Mouse (Mus musculus) hindbrain, embryonic 16.5 days (tissue): ENCODE results near the gene H2-Q6. TPM values are rescaled to one million over a fixed set of nuclear protein-coding genes. Genes with fewer than 3 reads are reported as not detected.
"Not testable (repeated sequence)": the region's sequence is repeated elsewhere in the genome, so short reads cannot be mapped to it uniquely, and the experiment has no call there.

ENCODE experiments used
- ATAC-seq: fragments of 200-750 bp; cut with Nextera tagmentation; 2 replicates; pipeline ENCODE4 v1.8.0; 2017; ENCODE audit warnings: moderate TSS enrichment, moderate library complexity
- H3K27ac ChIP-seq: fragments of 300-500 bp; sonication (generic); 2 replicates; pipeline ENCODE4 v1.5.1; 2014; ENCODE audit warnings: low read depth, mild to moderate bottlenecking, control low read depth, low read length, moderate library complexity
- H3K27me3 ChIP-seq: fragments of 300-500 bp; sonication (generic); replicated peaks from 2 replicates; pipeline ENCODE4 v1.6.1; 2014; ENCODE audit warnings: low read length; ENCODE audit not compliant: control insufficient read depth, insufficient read depth
- H3K36me3 ChIP-seq: fragments of 300-500 bp; sonication (generic); 2 replicates; pipeline ENCODE4 v1.6.1; 2014; ENCODE audit warnings: mild to moderate bottlenecking, low read length, moderate library complexity, mixed read lengths; ENCODE audit not compliant: control insufficient read depth, insufficient read depth
- H3K4me1 ChIP-seq: fragments of 300-500 bp; sonication (generic); 2 replicates; pipeline ENCODE4 v1.6.1; 2014; ENCODE audit warnings: low read depth, low read length; ENCODE audit not compliant: control insufficient read depth, insufficient read depth
- H3K4me2 ChIP-seq: fragments of 300-500 bp; sonication (generic); 2 replicates; pipeline ENCODE4 v1.6.1; 2014; ENCODE audit warnings: mild to moderate bottlenecking, low read length, control low read depth, moderate library complexity
- H3K4me3 ChIP-seq: fragments of 300-500 bp; sonication (generic); 2 replicates; pipeline ENCODE4 v1.5.1; 2014; ENCODE audit warnings: mild to moderate bottlenecking, low read length, control low read depth, moderate library complexity
- H3K9ac ChIP-seq: fragments of 300-500 bp; sonication (generic); 2 replicates; pipeline ENCODE4 v1.6.1; 2014; ENCODE audit warnings: low read depth, mild to moderate bottlenecking, control low read depth, low read length, moderate library complexity
- H3K9me3 ChIP-seq: fragments of 300-500 bp; sonication (generic); 2 replicates; pipeline ENCODE4 v1.6.1; 2014; ENCODE audit warnings: mild to moderate bottlenecking, low read length, moderate library complexity; ENCODE audit not compliant: control insufficient read depth
- WGBS: fragments of 180-500 bp; shearing (Covaris S2); extraction: QIAGEN DNeasy Blood & Tissue Kit; methylation state at CpG from one replicate; pipeline ENCODE4 v1.1.7; 2014; 5-methylcytosine and 5-hydroxymethylcytosine counted together
- polyA plus RNA-seq: library from polyadenylated mRNA; unstranded; fragments of >200 nt; fragmentation: Nextera tagmentation; extraction: Ambion mirVana; gene quantifications from 2 replicates; pipeline ENCODE4 v1.2.1, GENCODE M21; 2015

The H2-Q6 gene
- polyA plus RNA-seq: 1.1 and 1.2 TPM in 2 replicates

- ATAC-seq: peak; percentile 81
- H3K27ac ChIP-seq, H3K4me1 ChIP-seq, H3K27me3 ChIP-seq, H3K36me3 ChIP-seq, H3K9me3 ChIP-seq: not testable (repeated sequence)
- peak within 1 kb of the TSS; percentile 68 for H3K4me2 ChIP-seq
- peak within 1 kb of the TSS; percentile 41 for H3K4me3 ChIP-seq
- WGBS: 1% methylated on average over 51 of the region's 66 CpGs
- H3K9ac ChIP-seq: peak within 1 kb of the TSS; percentile 50; the same call in 1 of the 2 replicates
These were observed at the start of gene H2-Q6 for GRCm38 (mm10) chr17:35424624-35425416. Gene H2-Q6, plus strand, starts transcription at chr17:35424850.

GRCm38 (mm10) chr17:35379369-35379728, 45.3 kb upstream of the H2-Q6 start, which contains the start of gene H2-Q4:
Gene H2-Q4, plus strand, starts transcription at chr17:35379617.
- 0% methylated on average over 12 of the region's 16 CpGs for WGBS

DNA sequence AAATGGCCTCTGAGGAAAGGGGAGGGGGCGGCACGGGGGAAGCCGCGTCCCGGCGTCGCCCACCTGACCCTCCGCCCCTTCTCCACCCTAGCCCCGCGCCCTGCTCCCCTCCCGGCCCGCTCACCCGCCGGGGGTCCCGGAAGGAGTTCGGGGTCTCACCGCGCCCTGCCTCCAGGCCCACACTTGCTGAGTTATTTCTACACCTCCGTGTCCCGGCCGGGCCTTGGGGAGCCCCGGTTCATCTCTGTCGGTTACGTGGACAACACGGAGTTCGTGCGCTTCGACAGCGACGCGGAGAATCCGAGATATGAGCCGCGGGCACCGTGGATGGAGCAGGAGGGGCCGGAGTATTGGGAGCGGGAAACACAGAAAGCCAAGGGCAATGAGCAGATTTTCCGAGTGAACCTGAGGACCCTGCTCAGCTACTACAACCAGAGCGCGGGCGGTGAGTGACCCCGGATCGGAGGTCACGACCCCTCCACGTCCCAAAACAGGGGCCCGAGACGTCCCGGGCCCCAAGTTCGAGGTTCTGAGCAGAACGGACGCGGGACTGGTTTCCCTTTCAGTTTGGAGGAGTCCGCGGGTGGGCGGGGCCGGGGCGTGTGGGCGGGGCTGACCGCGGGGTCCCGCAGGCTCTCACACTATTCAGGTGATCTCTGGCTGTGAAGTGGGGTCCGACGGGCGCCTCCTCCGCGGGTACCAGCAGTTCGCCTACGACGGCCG, 44.8 kb upstream of the H2-Q6 start:
- ATAC-seq: peak; percentile 68

More at GRCm38 (mm10) chr17:35379369-35379728, 45.3 kb upstream of the H2-Q6 start, which contains the start of gene H2-Q4:
- Histone ChIP-seq H3K4me3 (peak within 1 kb of the TSS; percentile 58), H3K9me3 (peaks cover 2% of the 10 kb centered on the region; the same call in 1 of the 2 replicates), H3K4me2 (peak within 1 kb of the TSS; percentile 98), H3K27ac (no peak within 1 kb of the TSS), H3K9ac (peak within 1 kb of the TSS; percentile 61), H3K27me3 (no peaks in the 10 kb centered on the region; the same call in 1 of the 2 replicates), H3K36me3 (no peaks in the 10 kb centered on the region), H3K4me1 (peaks cover 7% of the 10 kb centered on the region)
- ATAC-seq: peak; percentile 85

DNA sequence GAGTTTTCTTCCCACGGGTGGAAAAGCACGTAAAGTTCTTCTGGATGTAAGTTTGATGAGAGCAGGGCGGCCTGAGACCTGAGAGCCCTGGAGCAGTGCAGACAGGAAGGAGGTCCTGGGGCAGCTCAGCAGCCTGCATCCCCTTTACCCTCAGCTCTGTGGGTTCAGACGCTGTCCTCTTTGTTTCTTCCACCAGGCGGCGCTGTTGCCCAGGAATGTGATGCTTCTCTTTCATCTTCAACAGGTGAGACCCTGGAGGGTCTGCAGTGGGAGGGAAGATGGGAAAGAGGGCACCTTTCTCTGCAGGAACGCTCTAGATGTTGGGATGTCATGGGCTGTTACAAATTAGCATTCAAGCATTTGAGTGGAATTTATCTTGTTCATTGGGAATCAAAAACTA, 34.9 kb upstream of the H2-Q6 start:
- not testable (repeated sequence) for H3K4me1 ChIP-seq, H3K4me2 ChIP-seq, H3K9me3 ChIP-seq, H3K36me3 ChIP-seq, ATAC-seq, H3K4me3 ChIP-seq, H3K27ac ChIP-seq, H3K9ac ChIP-seq, H3K27me3 ChIP-seq
- WGBS: 5% methylated on average over 7 of the region's 7 CpGs

More for the DNA sequence above, 44.8 kb upstream of the H2-Q6 start:
- 1% methylated on average over 62 of the region's 70 CpGs for WGBS
- peaks cover 7% of the 10 kb centered on the region for H3K4me1 ChIP-seq
- no peak overlapping the region for H3K27ac ChIP-seq
- H3K9ac ChIP-seq: peak overlapping the region; percentile 61
- no peaks in the 10 kb centered on the region; the same call in 1 of the 2 replicates for H3K27me3 ChIP-seq
- peaks cover 2% of the 10 kb centered on the region; the same call in 1 of the 2 replicates for H3K9me3 ChIP-seq
- H3K36me3 ChIP-seq: no peaks in the 10 kb centered on the region
- peak overlapping the region; percentile 98 for H3K4me2 ChIP-seq
- peak overlapping the region; percentile 58 for H3K4me3 ChIP-seq

DNA sequence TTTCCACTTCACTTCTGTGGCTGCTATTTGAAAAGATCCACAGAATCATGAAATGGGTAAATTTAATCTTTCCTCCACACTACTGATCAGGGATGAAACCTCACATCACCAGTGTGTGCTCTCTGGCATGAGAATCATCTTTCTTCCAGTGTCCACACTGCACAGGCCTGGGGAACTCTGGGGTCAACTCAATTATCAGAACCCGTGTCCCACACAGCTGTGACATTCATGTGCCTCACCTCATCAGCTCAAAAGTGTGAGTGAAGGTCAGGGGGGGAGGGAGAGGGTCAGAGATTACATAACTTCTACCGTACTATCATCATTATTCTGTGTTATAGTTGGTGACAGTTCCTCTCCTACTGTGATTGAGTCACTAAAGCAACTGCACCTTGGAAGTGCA, 32.0 kb upstream of the H2-Q6 start:
- 73% methylated on average over 2 of the region's 2 CpGs for WGBS
- not testable (repeated sequence) for ATAC-seq, H3K27me3 ChIP-seq

GRCm38 (mm10) chr17:35393864-35394800, 30.5 kb upstream of the H2-Q6 start:
- not testable (repeated sequence) for H3K9ac ChIP-seq, H3K9me3 ChIP-seq, H3K4me1 ChIP-seq, H3K36me3 ChIP-seq, H3K27me3 ChIP-seq, H3K27ac ChIP-seq
- peak overlapping the region; percentile 30 for H3K4me3 ChIP-seq
- H3K4me2 ChIP-seq: peak overlapping the region; percentile 51
- WGBS: 2% methylated on average over 47 of the region's 75 CpGs
- ATAC-seq: peak; percentile 81

More for the DNA sequence above, 32.0 kb upstream of the H2-Q6 start:
- H3K4me3 ChIP-seq, H3K4me1 ChIP-seq, H3K4me2 ChIP-seq, H3K9ac ChIP-seq, H3K9me3 ChIP-seq, H3K27ac ChIP-seq, H3K36me3 ChIP-seq: not testable (repeated sequence)

DNA sequence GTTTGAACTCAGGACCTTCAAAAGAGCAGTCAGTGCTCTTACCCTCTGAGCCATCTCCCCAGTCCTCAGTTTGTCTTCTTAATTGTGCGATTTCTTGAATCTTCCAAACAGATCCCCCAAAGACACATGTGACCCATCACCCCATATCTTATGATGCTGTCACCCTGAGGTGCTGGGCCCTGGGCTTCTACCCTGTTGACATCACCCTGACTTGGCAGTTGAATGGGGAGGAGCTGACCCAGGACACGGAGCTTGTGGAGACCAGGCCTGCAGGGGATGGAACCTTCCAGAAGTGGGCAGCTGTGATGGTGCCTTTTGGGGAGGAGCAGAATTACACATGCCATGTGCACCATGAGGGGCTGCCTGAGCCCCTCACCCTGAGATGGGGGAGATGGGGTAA, 27.7 kb upstream of the H2-Q6 start:
- H3K9ac ChIP-seq, H3K36me3 ChIP-seq, H3K27me3 ChIP-seq, H3K9me3 ChIP-seq, H3K4me2 ChIP-seq, ATAC-seq, H3K4me1 ChIP-seq, H3K4me3 ChIP-seq, H3K27ac ChIP-seq: not testable (repeated sequence)
- 87% methylated on average over 2 of the region's 2 CpGs for WGBS

DNA sequence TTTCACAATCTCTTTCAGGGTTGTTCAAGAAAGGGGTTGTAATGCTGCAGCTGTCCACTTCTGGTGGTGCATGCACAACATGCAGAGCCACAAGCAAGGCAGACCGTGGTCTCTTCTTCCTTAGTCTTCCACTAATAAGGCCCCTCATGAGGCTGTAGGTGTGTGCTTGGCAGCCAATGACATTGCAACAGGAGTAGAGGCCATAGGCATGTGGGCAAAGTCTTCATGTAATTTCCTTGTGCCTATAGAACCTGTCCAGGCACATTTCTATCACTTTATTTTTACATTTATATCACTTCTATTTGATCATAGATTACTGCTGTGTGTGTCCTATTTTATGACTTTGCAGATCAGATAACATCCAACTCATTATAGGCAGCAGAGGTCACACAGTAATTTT, 11.6 kb upstream of the H2-Q6 start:
- not testable (repeated sequence) for H3K36me3 ChIP-seq, H3K9me3 ChIP-seq, H3K4me2 ChIP-seq, H3K4me3 ChIP-seq, H3K27ac ChIP-seq, H3K4me1 ChIP-seq, H3K27me3 ChIP-seq, H3K9ac ChIP-seq, ATAC-seq
- no CpG with 5 or more reads among the region's 1 CpGs for WGBS
